Mouse (Mus musculus) stomach, embryonic 15.5 days (tissue): ENCODE results near the gene Ntm. TPM values are rescaled to one million over a fixed set of nuclear protein-coding genes. Genes with fewer than 3 reads are reported as not detected.

Experiments used
- ATAC-seq: fragments of 200-750 bp; cut with Nextera tagmentation; 2 replicates; pipeline ENCODE4 v1.8.0; 2017; ENCODE audit warnings: low read depth, moderate number of reproducible peaks, moderate TSS enrichment; ENCODE audit not compliant: insufficient read depth, low FRiP score
- H3K27ac ChIP-seq: fragments of 300-500 bp; sonication (generic); 2 replicates; pipeline ENCODE4 v1.5.1; 2015; ENCODE audit warnings: mild to moderate bottlenecking, inconsistent platforms
- H3K27me3 ChIP-seq: fragments of 300-500 bp; sonication (generic); replicated peaks from 2 replicates; pipeline ENCODE4 v1.6.1; 2015; ENCODE audit warnings: inconsistent platforms
- H3K36me3 ChIP-seq: fragments of 300-500 bp; sonication (generic); 2 replicates; pipeline ENCODE4 v1.6.1; 2015; ENCODE audit warnings: inconsistent platforms
- H3K4me1 ChIP-seq: fragments of 300-500 bp; sonication (generic); 2 replicates; pipeline ENCODE4 v1.6.1; 2015; ENCODE audit warnings: inconsistent platforms
- H3K4me2 ChIP-seq: fragments of 300-500 bp; sonication (generic); 2 replicates; pipeline ENCODE4 v1.6.1; 2015; ENCODE audit warnings: mild to moderate bottlenecking, inconsistent platforms
- H3K4me3 ChIP-seq: fragments of 300-500 bp; sonication (generic); replicated peaks from 2 replicates; pipeline ENCODE4 v1.5.1; 2015; ENCODE audit warnings: inconsistent platforms
- H3K9ac ChIP-seq: fragments of 300-500 bp; sonication (generic); 2 replicates; pipeline ENCODE4 v1.6.1; 2015; ENCODE audit warnings: inconsistent platforms
- H3K9me3 ChIP-seq: fragments of 300-500 bp; sonication (generic); 2 replicates; pipeline ENCODE4 v1.6.1; 2016; ENCODE audit warnings: inconsistent platforms
- WGBS: fragments of 180-500 bp; shearing (Covaris S2); methylation state at CpG from one replicate; pipeline ENCODE4 v1.1.7; 2015; 5-methylcytosine and 5-hydroxymethylcytosine counted together
- polyA plus RNA-seq: library from polyadenylated mRNA; unstranded; fragments of >200 nt; fragmentation: Nextera tagmentation; extraction: Ambion mirVana; gene quantifications from 2 replicates; pipeline ENCODE4 v1.2.1, GENCODE M21; 2015

Ntm gene
- polyA plus RNA-seq, 1 experiment from 2014 or later, result 14.5 TPM

- Histone ChIP-seq H3K27me3 (no peaks in the 10 kb centered on the region), H3K4me3 (no peak overlapping the region), H3K9me3 (no peaks in the 10 kb centered on the region), H3K9ac (no peak overlapping the region), H3K4me2 (no peak overlapping the region), H3K27ac (no peak overlapping the region), H3K4me1 (no peaks in the 10 kb centered on the region), H3K36me3 (no peaks in the 10 kb centered on the region)
- ATAC-seq, result no peak
- 68% methylated on average over 1 of the region's 1 CpGs for WGBS
Measured at GRCm38 (mm10) chr9:28977275-28977674, 985.7 kb downstream of the Ntm start.

GRCm38 (mm10) chr9:28969455-28969854 lies 993.5 kb downstream of the Ntm start:
- H3K9me3 ChIP-seq, result no peaks in the 10 kb centered on the region
- H3K27ac ChIP-seq, result no peak overlapping the region
- no peak for ATAC-seq
- H3K4me3 ChIP-seq, result no peak overlapping the region
- no peak overlapping the region for H3K9ac ChIP-seq
- no peaks in the 10 kb centered on the region for H3K36me3 ChIP-seq
- H3K4me2 ChIP-seq, result no peak overlapping the region
- no peaks in the 10 kb centered on the region for H3K27me3 ChIP-seq
- WGBS, result 56% methylated on average over 1 of the region's 1 CpGs
- H3K4me1 ChIP-seq, result no peaks in the 10 kb centered on the region
